Mouse (Mus musculus): ENCODE results near the gene Glis3. TPM values are rescaled to one million over a fixed set of nuclear protein-coding genes. Genes with fewer than 3 reads are reported as not detected.

The Glis3 gene
- total RNA-seq, 4 experiments from 2014 or later: 0.56 to 0.85 (median 0.75) TPM

DNA sequence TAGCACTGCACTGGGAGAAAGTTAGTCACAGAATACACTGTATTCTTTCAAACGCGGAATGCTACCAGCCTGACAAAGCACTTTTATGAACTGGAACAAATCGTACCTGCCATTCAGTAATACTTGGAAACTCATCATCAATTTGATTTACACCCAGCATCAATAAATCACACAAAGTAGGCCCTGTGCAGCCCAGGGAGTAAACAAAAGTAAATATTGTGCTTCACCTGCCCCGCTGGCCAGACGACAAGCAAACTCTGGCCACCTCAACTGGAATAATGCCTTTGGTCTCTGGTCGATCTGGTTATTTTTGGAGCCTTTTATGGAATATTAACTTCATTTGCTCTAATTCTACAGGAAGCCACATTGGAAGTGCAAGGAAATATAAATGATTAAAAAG is 23.0 kb downstream of the Glis3 start:
- no peak for DNase-seq (ENCODE audit: low spot score in 2 of 2)

DNA sequence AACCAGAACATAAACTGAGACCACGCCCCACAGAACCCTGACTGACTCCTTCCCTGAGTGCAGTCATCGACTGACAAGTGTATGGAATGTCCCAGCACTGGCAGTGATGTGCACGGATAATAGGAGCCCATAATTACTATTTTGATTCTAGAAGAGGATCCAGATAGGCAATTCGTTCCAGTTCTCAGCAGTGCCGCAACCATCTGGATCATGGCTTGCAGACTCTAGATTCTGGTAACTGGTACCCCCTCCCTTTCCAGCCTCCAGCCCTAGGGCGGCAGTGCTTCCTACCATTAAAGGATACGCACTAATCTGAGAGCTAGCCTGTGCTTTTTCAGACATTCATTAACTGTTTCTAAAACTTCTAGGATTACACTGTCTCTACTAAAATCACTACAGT is 24.7 kb downstream of the Glis3 start:
- DNase-seq (ENCODE audit: low spot score in 2 of 2): no peak

DNA sequence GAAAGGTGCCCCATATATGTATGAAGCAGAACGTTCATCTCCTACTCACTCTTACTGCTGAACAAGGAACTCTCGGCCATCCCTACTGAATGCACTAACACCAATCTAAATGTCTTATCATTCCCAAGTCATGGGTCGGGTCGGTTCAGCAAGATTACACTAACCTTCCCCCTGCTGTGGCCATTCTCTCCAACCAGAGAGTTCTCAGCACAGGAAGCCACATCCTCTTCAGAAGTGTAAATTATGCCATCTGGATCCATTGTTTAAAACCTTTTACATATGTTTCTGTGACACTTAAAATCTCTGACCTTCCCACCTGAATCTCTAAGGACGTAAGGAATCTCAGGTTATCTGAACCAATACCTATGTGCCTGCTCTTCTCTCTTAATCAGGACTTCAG is 29.0 kb downstream of the Glis3 start:
- DNase-seq (ENCODE audit: low spot score in 2 of 2): no peak

DNA sequence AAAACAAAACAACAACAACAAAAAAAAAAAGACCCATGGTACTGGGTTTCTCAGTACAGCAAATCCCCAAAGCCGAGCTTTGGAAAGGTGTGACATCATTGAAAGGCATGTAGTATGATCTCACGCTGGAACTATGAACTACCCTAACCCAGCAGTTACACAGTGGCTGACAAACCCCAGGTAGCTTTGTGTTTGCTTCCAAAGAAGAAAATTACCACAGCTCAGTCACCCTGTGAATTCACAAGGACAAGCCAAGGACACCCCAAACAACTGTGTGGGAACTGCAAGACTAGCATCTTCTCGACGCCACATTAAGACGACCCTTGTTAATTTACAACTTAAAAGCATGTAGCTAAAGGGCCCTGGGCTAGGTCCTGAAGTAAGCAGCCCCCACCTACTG is 30.4 kb downstream of the Glis3 start:
- DNase-seq (ENCODE audit: low spot score in 2 of 2): no peak

DNA sequence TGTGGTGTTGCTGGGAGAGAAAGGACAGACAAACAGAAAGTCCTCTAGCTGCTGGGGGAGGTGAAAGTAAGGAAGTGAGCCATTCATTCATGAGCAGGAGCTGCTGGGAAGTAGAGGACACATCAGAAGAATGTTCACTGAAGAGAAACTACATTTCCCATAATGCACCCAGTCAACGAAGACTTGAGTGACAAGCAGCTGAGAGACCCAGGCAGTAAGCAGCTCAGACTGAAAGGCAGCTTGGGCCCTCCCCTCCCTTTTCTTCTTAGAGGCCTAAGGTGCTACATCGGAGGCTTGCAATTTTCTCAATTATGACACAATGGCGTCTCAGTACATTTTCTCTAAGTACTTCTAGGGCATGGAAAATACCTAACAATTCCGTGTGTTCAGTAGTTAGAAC is 31.0 kb downstream of the Glis3 start:
- DNase-seq (ENCODE audit: low spot score in 2 of 2): no peak

DNA sequence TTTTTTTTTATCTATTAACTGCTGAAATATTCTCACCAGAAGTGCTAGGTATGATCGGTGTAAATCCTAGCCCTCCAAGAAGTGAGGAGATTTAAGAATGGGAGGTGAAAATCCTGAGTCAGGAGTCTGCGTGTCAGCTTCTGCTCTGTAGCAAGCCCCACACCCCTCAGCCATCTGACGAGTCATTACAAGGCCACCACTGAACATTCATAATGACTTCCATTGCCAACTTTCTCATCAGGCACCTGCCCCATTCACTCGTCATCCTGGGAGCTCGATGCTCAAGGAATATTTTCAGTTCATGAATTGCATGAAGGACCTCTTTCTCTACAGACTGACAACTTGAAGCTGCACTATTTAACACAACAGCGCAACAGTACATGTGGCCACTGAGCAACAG is 32.5 kb downstream of the Glis3 start:
- DNase-seq (ENCODE audit: low spot score in 2 of 2): no peak

DNA sequence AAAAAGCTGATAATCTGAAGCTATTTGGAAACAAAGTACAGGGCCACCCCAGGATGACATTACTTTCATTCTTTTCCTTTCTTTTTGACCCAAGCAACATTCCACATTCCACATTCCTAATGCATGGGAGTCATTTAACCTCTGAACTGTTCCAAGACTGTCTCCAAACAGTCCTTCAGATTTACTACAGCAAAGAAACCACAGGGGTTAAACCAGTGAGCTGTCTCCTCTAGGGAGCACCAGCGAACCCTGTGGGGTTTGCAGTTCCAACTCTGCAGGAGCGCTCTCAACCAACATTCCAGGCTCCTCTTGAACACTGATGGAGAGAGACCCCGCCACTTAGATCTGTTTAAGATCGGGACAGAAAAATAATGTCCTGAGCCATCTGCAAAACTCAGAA is 33.6 kb downstream of the Glis3 start:
- no peak for DNase-seq (ENCODE audit: low spot score in 2 of 2)

DNA sequence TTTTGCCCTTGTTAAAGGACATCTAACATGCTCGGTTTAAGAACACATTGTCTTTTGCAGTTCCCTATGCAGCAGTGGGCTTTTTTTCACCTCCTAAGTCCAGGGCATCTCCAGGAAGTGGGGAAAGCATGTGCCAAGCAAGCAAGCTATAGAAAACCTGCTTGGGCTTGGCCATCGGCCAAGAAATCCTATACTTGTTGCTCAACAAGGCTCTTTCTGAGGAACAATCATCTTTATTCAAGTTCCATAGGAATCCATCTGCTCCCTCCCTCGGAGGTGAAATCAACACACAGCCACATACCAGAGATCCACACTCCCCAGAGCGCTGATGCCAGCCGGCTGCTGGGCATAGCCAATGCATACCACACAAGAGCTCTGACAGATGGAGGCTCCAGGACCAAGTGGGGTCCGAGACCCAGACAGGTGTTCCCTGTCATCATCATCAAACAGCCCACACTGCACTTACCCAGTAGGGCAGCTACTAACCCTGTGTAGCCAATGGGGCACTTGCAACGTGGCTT is 39.0 kb downstream of the Glis3 start:
- no peak for DNase-seq (ENCODE audit: low spot score in 2 of 2)

DNA sequence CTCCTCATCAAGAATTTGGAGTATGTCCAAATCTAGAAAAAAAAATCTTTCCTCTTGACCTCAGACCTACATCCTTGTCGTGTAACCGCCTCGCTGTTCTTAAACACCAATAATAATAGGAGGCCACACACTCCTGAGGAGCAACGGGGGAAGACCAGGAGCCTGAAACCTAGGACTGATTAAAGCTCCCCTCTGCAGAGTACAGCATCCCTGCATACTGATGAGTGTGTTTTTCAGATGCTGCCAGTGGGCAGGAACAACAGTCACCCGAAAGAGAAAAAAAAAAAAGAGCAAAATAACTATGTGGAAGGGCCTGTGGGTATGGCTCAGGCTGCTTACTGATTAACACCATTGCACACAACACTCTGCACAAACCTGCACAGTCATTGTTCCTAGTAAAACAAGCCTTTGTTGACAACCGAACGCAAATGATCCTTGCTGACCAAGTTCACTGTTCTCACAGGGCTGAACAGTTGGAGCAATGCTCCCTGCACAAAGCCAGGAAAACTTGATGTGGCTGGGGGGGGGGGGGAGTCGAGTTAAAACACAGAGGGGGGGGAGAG is 43.8 kb downstream of the Glis3 start:
- DNase-seq (ENCODE audit: low spot score in 2 of 2): no peak

DNA sequence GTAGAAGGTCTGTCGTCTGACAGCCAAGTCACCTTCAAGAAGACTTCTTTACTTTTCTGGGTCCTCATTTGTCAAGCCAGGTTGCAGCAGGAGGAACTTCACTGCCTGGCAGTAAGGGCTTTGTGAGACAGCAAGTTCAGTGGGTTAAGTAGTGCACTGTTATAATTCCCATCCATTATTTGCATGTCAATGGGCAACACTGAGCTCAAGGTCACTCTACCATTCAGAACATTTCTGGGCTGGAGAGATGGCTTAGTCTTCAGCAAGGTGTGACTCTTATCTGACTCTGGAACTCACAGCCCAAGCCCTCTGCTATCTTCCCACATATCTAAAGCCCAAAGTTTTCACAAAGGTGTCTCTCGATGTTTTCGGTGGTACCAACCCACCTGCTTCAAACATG is 44.9 kb downstream of the Glis3 start:
- no peak for DNase-seq (ENCODE audit: low spot score in 2 of 2)

DNA sequence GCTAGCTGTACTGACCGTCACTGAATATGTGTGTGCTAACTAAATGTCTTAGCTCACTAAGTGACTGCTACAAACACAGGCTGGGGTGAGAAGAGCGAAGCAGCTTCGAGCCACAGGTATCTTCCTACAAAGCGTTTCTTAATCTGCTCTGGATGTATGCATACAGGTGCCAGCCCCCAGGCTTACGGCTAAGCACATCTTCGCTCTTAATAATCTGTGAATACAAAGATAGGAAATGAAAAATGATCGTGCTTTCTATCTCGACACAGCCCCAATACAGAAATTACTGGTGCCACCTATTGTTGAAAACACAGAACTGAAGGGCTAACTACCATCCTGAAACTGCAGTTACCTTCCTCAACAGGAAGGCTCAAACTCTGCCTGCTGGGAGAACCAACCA is 51.5 kb downstream of the Glis3 start:
- no peak for DNase-seq (ENCODE audit: low spot score in 2 of 2)

DNA sequence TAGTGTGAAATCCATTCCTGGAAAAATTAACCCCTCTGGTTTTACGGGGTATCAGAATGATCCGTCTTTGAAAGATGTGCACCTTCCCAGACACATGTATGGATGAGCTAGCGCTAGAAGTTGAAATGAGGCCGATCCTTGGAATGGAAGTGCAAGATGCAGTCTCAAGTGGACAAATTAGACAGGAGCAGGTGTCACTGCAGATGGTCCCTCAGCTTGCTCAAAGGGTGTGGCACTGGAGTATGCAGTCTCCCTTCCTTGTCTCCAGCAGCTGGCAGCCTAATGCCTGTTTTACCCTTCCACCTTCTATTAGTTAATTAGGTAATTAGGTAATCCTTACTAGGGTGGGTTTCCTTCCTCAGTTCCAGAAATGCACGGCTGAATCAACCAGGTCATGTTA is 53.7 kb downstream of the Glis3 start:
- DNase-seq (ENCODE audit: low spot score in 2 of 2): no peak

DNA sequence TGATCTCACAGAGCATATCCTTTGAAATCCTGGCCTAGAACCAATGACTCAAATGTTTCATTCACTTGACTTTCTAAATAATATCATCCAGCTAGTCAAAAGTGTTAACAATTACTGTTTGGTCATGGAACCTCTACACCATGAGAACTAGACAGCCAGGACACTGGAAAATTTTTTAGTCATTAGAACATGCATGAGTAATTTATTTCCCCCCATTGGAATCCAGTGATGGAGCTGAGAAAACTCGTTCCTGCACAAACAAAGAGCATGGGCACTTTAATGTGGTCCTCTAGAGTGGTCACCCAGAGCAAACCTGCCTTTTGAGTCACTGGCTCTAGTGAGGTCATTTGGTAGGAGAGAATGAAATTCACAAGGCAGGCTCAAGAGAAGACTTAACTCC is 55.3 kb downstream of the Glis3 start:
- no peak for DNase-seq (ENCODE audit: low spot score in 2 of 2)

DNA sequence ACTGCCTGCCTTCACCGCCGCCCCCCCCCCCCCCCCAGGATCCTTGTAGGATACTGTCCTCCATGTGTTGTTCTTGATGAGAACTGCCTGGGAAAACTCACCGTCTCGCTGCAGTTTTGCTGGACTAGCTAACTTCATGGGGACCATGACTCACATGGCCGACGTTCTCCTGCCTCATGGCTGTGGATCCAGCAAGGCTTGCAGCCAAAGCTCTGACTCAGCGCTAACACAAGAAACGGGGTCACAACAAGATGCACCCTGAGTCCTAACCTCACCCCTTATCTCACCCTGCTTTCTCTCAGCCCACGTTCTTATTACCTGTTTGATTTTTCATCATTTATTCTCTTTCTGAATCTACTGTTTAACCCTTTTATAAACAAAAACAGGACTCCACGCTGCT is 56.2 kb downstream of the Glis3 start:
- peak; percentile 38 to 45 for DNase-seq (ENCODE audit: low spot score in 2 of 2)

DNA sequence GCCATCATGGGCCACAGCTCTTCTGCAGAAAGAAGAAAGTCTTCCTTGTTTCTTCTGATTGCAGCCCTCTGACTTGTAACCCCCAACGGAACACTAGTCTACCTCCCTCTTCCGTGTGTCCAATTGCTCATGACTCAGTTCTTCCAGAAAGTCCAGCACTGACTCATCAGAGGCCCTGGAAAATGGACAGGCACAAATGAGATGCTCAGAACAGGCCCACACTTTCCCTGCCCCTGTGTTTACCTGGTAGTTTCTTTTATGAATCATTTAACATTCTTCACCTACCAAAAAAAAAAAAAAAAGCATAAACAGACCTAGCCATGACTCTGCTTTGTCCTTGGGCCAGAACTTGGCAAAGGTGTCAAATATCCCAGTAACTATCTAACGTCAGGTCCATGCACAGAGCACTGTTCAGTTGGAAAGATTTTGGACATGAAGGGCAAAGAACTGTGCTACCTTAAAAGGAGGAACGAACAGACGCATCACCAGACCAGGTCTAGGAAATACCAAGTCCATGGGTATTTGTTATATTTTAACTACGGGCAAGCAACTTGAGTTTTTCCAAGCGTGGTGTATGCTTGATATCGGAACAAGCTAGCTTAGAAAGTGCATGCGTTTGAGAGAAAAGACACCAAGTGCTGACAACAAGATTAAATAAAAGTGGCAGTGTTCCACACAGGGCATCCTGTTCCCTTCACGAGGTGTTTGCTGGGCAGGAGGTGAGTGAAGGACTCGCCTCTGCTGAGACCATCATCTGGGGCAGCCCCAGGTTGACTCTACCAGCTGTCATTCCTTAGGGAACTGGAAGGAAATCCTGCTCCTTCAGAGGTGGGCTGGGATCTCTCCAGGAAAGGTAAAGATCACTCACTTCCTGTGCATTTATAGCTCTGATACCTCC is 58.0 kb downstream of the Glis3 start:
- DNase-seq (ENCODE audit: low spot score in 2 of 2): no peak

DNA sequence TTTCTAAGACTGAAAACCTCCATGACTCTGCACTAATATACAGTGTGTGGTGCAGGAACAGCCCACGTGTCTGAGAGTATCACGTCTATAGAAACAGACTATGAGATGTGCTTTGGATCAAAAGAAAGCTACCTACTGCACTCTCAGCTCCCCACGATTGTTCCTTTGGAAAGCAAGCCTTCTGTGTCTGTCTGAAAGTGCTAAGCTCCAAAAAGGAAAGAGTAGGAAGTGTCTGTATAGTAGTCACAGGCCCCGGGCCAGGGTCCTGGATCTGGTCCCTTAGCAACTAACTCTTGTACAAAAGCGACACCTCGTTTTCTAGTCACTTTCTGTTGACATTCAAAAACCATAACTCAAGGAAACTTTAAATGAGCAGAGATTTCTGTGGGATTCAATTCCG is 62.1 kb downstream of the Glis3 start:
- DNase-seq (ENCODE audit: low spot score in 2 of 2): no peak

DNA sequence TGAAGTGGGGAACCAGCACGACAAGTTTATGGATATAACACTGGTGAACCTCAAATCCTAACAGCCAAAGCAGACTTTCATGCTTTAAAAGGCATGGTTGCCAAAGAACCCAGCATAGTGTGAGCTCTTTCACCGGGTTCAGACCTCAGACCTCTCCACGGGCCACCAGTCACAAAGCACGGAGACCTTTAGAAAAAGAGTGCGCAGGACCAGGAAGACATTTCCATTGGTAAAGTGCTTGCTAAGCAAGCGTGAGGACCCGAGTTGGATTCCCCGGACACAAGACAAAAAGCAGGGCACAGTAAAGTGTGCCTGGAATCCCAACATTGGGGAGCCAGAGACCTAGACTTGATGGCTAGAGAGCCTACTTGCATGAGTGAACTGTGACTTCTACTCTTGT is 62.7 kb downstream of the Glis3 start:
- DNase-seq (ENCODE audit: low spot score in 2 of 2): no peak

DNA sequence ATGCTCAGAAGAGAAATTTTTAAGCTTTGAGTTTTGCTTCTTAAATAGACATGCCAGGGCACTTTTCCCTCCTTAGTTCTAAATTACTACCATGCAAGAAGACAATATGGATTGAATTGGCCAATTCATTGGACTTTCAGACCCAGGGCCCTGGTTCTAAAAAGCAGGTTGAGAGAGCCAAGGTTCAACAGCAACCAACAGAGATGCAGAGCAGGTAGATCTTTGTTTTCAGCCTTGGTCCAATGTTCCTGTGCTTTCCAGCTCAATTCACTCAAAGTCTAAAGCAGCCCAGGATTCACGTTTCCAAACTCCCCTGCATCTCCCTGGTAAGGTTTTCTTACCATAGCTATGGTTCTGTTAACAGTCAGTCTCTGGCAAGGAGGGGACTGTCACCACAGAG is 63.4 kb downstream of the Glis3 start:
- DNase-seq (ENCODE audit: low spot score in 2 of 2): no peak

DNA sequence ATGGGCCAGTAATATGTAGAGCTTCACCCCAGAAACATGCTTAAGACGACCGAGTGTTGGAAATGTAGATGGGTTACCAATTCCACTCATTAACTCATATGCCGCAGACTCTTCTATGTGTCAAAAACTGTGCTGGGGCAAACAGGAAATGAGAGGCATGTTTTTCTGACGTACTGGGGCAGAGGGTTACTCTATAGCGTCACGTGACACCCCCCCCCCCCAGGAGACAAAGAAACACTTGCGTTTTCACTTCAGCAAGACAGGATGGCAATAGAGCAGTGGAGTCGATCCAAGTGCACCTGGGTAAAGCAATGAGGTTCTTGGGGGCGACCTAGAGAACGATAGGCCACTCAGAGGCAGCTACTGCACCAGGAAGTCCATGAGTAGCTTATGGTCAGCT is 67.6 kb downstream of the Glis3 start:
- no peak for DNase-seq (ENCODE audit: low spot score in 2 of 2)

DNA sequence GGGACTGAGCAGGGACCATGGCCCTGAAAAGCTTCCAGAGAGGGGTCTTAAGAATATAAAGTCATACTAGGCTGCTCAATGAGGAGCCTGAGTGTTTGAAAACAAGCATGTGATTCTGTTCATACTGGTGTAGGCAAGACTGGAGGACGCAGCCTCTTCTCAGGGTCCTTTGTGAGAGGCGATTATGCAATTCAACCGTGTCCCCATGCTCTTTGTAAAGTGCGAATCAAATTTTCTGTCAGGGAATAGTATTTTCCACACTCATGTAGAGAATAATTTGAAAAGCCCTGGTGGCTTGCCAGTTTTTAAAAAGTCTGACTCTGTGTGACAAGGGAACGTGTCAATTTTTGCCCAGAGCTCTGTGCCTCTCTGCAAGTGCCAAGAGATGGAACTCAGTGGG is 71.1 kb downstream of the Glis3 start:
- DNase-seq (ENCODE audit: low spot score in 2 of 2): no peak

DNA sequence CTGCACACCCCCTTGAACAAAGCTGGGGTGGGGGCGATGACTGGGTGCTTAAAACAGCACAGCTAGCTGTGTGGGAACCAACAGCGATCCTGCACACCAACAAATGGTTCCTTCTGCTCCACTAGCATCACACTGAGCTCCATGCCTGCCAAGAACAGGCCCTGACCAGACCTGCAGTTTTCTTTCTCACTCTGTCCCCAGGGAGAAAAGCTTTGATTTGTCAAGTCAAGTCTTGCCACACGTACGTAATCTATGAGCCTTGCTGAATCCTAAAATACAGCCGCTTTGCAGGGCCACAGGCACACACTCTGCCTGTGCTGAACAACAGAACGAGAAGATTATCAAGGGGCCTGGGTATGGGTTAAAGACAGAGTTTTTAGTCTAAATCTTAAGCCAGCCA is 71.6 kb downstream of the Glis3 start:
- no peak for DNase-seq (ENCODE audit: low spot score in 2 of 2)

DNA sequence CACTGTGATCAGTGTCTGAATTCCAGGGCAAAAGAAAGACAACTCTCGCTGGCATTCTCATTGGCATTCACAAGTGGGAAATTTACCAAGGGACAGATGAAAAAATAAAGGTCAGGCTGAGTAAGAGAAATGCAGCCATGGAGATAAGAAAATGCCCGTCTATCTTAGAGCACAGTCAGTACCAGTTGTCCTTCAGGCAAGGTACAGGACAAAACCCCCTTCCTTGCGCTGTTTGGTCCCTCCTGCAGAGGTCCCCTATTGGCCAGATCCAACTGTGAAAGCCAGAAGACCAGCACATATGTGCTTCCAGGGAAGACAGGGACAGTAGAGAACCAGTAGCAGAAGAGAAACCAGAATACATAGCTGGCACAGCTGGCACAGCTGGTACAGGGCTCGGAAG is 79.0 kb downstream of the Glis3 start:
- no peak for DNase-seq (ENCODE audit: low spot score in 2 of 2)

DNA sequence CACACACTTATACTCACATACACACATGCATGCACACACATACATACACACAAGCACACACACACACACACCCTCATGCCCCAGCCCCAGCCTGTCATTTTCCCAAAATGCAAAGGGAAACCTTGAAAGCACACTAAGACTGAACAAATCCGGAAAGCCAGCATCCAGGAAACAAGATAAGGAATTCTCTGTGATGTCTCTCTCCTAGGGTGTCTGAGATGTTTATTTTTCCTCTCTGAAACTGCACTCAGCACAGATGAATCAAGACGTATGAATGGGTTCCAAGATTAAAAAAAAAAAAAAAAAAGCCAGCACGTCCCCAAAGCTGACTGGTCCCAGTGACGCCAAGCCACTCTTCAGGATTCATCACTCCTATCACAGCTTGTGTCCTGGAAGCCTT is 85.7 kb downstream of the Glis3 start:
- DNase-seq (ENCODE audit: low spot score in 2 of 2): no peak

All from gastrocnemius, adult 8-10 months (tissue).